Mouse (Mus musculus): ENCODE data around the gene Hoxc13. TPM values are rescaled to one million over a fixed set of nuclear protein-coding genes. Genes with fewer than 3 reads are reported as not detected.

Gene Hoxc13
- polyA plus RNA-seq, 1 experiment = not detected

- no peaks in the 10 kb centered on the region for H3K4me1 ChIP-seq (ENCODE audit: control insufficient read depth, insufficient read depth, low read length)
- peaks cover 18% of the 10 kb centered on the region; the same call in 1 of the 2 replicates for H3K27me3 ChIP-seq (ENCODE audit: control insufficient read depth, insufficient read depth, low read length)
- no peak overlapping the region for H3K27ac ChIP-seq (ENCODE audit: insufficient read depth, low read length)
- no peak overlapping the region for H3K4me3 ChIP-seq (replicated peaks; ENCODE audit: insufficient read depth, low read depth, low read length)
- no peak for DNase-seq
- WGBS = 4% methylated on average over 6 of the region's 6 CpGs
- no peak for TF ChIP-seq POLR2A (IDR thresholded peaks at IDR 0.05; ENCODE audit: borderline replicate concordance, insufficient read depth, low read length)
- no peak for TF ChIP-seq CTCF (IDR thresholded peaks at IDR 0.05; ENCODE audit: borderline replicate concordance, insufficient read depth, low read depth, low read length)
Observed at GRCm38 (mm10) chr15:102961728-102962127, 40.8 kb downstream of the Hoxc13 start.

- Histone ChIP-seq H3K27me3 (ENCODE audit: control insufficient read depth, insufficient read depth, low read length) (peaks cover 18% of the 10 kb centered on the region; the same call in 1 of the 2 replicates), H3K27ac (ENCODE audit: insufficient read depth, low read length) (no peak overlapping the region), H3K4me1 (ENCODE audit: control insufficient read depth, insufficient read depth, low read length) (no peaks in the 10 kb centered on the region), H3K4me3 (replicated peaks; ENCODE audit: insufficient read depth, low read depth, low read length) (no peak overlapping the region)
- DNase-seq = no peak
- TF ChIP-seq CTCF (IDR thresholded peaks at IDR 0.05; ENCODE audit: borderline replicate concordance, insufficient read depth, low read depth, low read length) (no peak), POLR2A (IDR thresholded peaks at IDR 0.05; ENCODE audit: borderline replicate concordance, insufficient read depth, low read length) (no peak)
- WGBS = 5% methylated on average over 13 of the region's 13 CpGs
Observed at GRCm38 (mm10) chr15:102962492-102962891, 41.6 kb downstream of the Hoxc13 start.

- no peak for DNase-seq
- WGBS = 3% methylated on average over 8 of the region's 8 CpGs
- H3K27me3 ChIP-seq (ENCODE audit: control insufficient read depth, insufficient read depth, low read length) = peaks cover 18% of the 10 kb centered on the region; the same call in 1 of the 2 replicates
Observed at GRCm38 (mm10) chr15:102963259-102963658, 42.4 kb downstream of the Hoxc13 start.

GRCm38 (mm10) chr15:102963671-102964640 lies 43.1 kb downstream of the Hoxc13 start:
- Histone ChIP-seq H3K4me3 (replicated peaks; ENCODE audit: insufficient read depth, low read depth, low read length) (no peak overlapping the region), H3K27ac (ENCODE audit: insufficient read depth, low read length) (no peak overlapping the region), H3K27me3 (ENCODE audit: control insufficient read depth, insufficient read depth, low read length) (peaks cover 20% of the 10 kb centered on the region; the same call in 1 of the 2 replicates), H3K4me1 (ENCODE audit: control insufficient read depth, insufficient read depth, low read length) (no peaks in the 10 kb centered on the region)
- 4% methylated on average over 28 of the region's 28 CpGs for WGBS
- no peak for TF ChIP-seq CTCF (IDR thresholded peaks at IDR 0.05; ENCODE audit: borderline replicate concordance, insufficient read depth, low read depth, low read length)
- no peak for DNase-seq

More at GRCm38 (mm10) chr15:102963259-102963658, 42.4 kb downstream of the Hoxc13 start:
- TF ChIP-seq POLR2A (IDR thresholded peaks at IDR 0.05; ENCODE audit: borderline replicate concordance, insufficient read depth, low read length) (no peak), CTCF (IDR thresholded peaks at IDR 0.05; ENCODE audit: borderline replicate concordance, insufficient read depth, low read depth, low read length) (no peak)
- Histone ChIP-seq H3K27ac (ENCODE audit: insufficient read depth, low read length) (no peak overlapping the region), H3K4me3 (replicated peaks; ENCODE audit: insufficient read depth, low read depth, low read length) (no peak overlapping the region), H3K4me1 (ENCODE audit: control insufficient read depth, insufficient read depth, low read length) (no peaks in the 10 kb centered on the region)

- no peak for DNase-seq
- Histone ChIP-seq H3K4me3 (replicated peaks; ENCODE audit: insufficient read depth, low read depth, low read length) (no peak overlapping the region), H3K4me1 (ENCODE audit: control insufficient read depth, insufficient read depth, low read length) (no peaks in the 10 kb centered on the region), H3K27me3 (ENCODE audit: control insufficient read depth, insufficient read depth, low read length) (peaks cover 20% of the 10 kb centered on the region; the same call in 1 of the 2 replicates), H3K27ac (ENCODE audit: insufficient read depth, low read length) (no peak overlapping the region)
- 5% methylated on average over 26 of the region's 26 CpGs for WGBS
- no peak for TF ChIP-seq POLR2A (IDR thresholded peaks at IDR 0.05; ENCODE audit: borderline replicate concordance, insufficient read depth, low read length)
- no peak for TF ChIP-seq CTCF (IDR thresholded peaks at IDR 0.05; ENCODE audit: borderline replicate concordance, insufficient read depth, low read depth, low read length)
Observed at GRCm38 (mm10) chr15:102965003-102965891, 44.3 kb downstream of the Hoxc13 start.

- no peak overlapping the region for H3K27ac ChIP-seq (ENCODE audit: insufficient read depth, low read length)
- no peak overlapping the region for H3K4me3 ChIP-seq (replicated peaks; ENCODE audit: insufficient read depth, low read depth, low read length)
- H3K27me3 ChIP-seq (ENCODE audit: control insufficient read depth, insufficient read depth, low read length) = peaks cover 23% of the 10 kb centered on the region; the same call in 1 of the 2 replicates
- 5% methylated on average over 29 of the region's 30 CpGs for WGBS
- DNase-seq = no peak
- H3K4me1 ChIP-seq (ENCODE audit: control insufficient read depth, insufficient read depth, low read length) = no peaks in the 10 kb centered on the region
- TF ChIP-seq CTCF (IDR thresholded peaks at IDR 0.05; ENCODE audit: borderline replicate concordance, insufficient read depth, low read depth, low read length) (peak; percentile 19; the same call in 1 of the 2 replicates), POLR2A (IDR thresholded peaks at IDR 0.05; ENCODE audit: borderline replicate concordance, insufficient read depth, low read length) (no peak)
Observed at GRCm38 (mm10) chr15:102965892-102966775, 45.2 kb downstream of the Hoxc13 start.

All from cerebellum, adult 2 months (tissue).